Mouse (Mus musculus): ENCODE results near the gene Olfr1195.
"Not testable (repeated sequence)": the region's sequence is repeated elsewhere in the genome, so short reads cannot be mapped to it uniquely, and the experiment has no call there.

The Olfr1195 gene

GRCm38 (mm10) chr2:88689087-88689486 lies at the start of gene Olfr1195:
TSS of gene Olfr1195 (minus strand) at chr2:88689187.
- no peak for DNase-seq (ENCODE audit: low read depth, low spot score)

- no peak for DNase-seq (ENCODE audit: low read depth, low spot score)
These were observed 43.3 kb upstream of the Olfr1195 start, which contains the start of gene Olfr1197 for GRCm38 (mm10) chr2:88732266-88732665. TSS of gene Olfr1197 (minus strand) at chr2:88732366.

DNA sequence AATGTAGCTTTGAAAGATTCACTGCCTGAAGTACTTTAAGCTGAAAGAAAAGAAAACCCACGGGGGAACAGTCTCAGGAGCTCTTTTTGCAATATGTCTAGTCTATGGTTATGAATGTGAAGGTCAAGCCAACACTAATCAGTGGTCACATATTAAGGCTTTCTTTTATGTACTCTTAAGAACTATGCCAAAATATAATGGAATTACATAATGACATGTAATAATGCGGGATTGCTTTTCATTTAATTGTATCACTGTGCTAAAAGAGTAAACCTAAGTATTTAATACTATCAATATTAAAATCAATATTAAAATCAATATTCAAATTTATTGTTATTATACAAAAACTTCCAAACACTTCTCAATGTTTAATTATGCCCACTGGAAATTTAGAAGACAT lies 15.5 kb upstream of the Olfr1195 start, which contains the start of gene Olfr1196:
Olfr1196 (minus strand) TSS at position 101 of the 400 bp plus-strand sequence.
- no peak for DNase-seq (ENCODE audit: low read depth, low spot score)

GRCm38 (mm10) chr2:88675328-88675727 lies 13.7 kb downstream of the Olfr1195 start, which contains the start of gene Olfr1193:
TSS of gene Olfr1193 (plus strand) at chr2:88675628.
- not testable (repeated sequence) for DNase-seq (ENCODE audit: low read depth, low spot score)

DNA sequence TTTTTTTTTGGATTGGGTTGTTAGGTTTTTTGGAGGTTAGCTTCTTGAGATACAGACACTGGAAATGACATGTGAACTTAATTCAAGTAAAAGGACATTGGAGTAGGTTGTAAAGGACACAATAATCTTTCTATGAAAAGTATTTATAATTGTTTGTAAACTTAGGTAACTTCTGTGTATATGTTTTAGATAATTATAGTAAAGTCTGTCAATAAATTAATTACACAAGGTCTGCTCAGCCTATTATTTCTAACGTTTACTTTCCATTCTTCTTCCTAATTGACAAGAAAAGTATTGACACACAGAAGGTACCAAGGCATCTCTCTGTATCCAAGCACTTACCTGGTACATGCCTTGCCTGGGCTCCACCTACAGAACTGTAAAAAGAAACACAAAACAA lies 40.8 kb downstream of the Olfr1195 start, which contains the start of gene Olfr1192-ps1:
Olfr1192-ps1 (plus strand) TSS at position 301 of the 400 bp plus-strand sequence.
- no peak for DNase-seq (ENCODE audit: low read depth, low spot score)

DNA sequence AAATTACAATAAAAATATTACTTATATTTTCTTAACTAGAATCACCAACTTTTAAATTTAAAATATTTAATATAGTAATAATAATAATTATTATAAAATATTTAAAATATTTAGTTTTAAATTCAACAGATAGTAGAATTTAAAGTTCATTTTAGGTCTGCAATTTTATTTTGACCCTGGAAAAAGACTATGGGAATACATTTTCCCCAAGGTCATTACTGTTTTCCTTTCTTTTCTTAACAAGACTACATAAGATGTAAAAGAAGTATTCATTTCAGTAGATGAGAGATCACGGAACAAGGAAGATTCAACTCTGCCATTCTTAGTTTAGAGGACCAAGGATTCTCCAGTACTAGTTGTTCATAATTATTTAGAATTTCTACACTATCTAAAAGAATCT lies 48.7 kb downstream of the Olfr1195 start, which contains the start of gene Olfr1191-ps1:
Olfr1191-ps1 (plus strand) TSS at position 301 of the 400 bp plus-strand sequence.
- DNase-seq (ENCODE audit: low read depth, low spot score): not testable (repeated sequence)

All from brain, adult 2 months (tissue).